Comparison of ENCODE assay signal across 9 mouse cellular contexts in the genomic region with DNA sequence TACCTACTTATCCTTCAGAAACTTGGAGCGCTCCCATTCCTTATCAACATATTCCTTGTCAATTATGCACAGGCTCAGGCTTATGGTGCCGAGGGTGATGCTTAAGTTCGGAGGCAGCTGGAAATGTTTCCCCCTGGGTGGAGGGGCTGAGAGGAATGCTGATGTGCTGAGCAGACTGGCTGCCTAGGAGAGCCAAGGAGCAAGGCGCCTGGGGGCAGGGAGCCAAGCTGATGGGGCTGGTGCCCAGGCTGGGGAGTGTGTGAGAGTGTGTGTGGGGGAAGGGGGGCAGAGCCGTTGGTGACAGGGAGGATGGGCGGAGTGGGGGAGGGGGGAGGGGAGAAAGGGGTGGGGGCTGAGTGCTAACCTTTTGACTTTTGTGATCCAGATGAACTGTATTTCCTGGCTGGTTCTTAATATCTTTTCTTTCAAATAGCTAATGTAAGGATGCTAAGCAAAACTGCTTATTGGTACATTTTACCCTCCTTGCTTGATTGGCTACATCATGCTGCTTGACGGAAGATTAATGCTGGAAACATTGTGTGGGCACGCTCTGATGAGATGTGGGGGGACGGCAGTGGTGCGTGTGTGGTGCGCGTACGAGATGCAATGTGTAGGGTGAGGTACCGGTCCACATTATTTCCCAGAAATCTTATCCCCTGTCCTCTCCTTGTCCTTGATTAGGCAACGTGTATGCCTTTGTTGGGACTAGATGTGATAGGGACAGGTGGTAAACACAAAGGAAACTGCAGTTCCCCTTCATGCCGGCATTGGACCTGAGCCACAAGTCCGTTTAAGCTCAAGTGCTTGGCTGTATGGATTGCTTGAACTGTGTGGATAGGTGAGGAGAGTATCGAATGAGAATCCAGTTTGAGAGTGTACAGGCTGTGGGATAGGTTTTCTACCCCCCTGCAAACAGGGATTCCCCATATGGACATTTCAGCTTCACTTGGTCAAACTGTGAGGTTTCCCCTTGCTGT. TPM values are rescaled to one million over a fixed set of nuclear protein-coding genes. Genes with fewer than 3 reads are reported as not detected.
A peak's percentile ranks its signal among the peaks of the same experiment; 100 is the strongest.
DNase-seq lines count a peak whose midpoint lies in the region; ATAC-seq and TF ChIP-seq lines count a peak whose summit lies in the region.
"Had no signal": no experiment of that assay in that cellular context is flagged by ENCODE, and none has a peak within 500 bp of the region (broad histone marks: within the 10 kb centered on the region; RNA-seq: fewer than 3 reads in every experiment).

No protein-coding gene starts in this region.

- no peak overlapping the region for H3K4me2 ChIP-seq in lung, embryonic 16.5 days (ENCODE audit: low read depth, low read length)
- H3K4me2 ChIP-seq in embryonic facial prominence, embryonic 12.5 days (replicated peaks) = peak overlapping the region; percentile 15; the same call in 1 of the 2 replicates
- H3K4me2 ChIP-seq in heart, postnatal 0 days (ENCODE audit: low read depth, low read length) = no peak overlapping the region
- H3K4me2 ChIP-seq in neural tube, embryonic 15.5 days = peak overlapping the region; percentile 23

- ATAC-seq in lung, embryonic 16.5 days (ENCODE audit: low read depth) = peak; percentile 86
- ATAC-seq in embryonic facial prominence, embryonic 12.5 days (ENCODE audit: insufficient number of reproducible peaks, insufficient read depth, low FRiP score, low TSS enrichment) = 0 out of 2 replicates have a peak, but pooled peaks have one; percentile 72
- ATAC-seq in heart, postnatal 0 days (ENCODE audit: insufficient read depth, low read depth) = peak; percentile 63
- peak; percentile 83 for ATAC-seq in neural tube, embryonic 15.5 days (ENCODE audit: low FRiP score)
- ATAC-seq in erythroid progenitor cell, adult 5-6 weeks (replicated peaks; ENCODE audit: low FRiP score, poor library complexity, severe bottlenecking) = no peak

- H3K9ac ChIP-seq in lung, embryonic 16.5 days (ENCODE audit: low read length) = no peak overlapping the region
- no peak overlapping the region for H3K9ac ChIP-seq in embryonic facial prominence, embryonic 12.5 days
- H3K9ac ChIP-seq in heart, postnatal 0 days (replicated peaks; ENCODE audit: low read depth, low read length) = no peak overlapping the region
- no peak overlapping the region for H3K9ac ChIP-seq in neural tube, embryonic 15.5 days (replicated peaks)

- intact Hi-C loops in left cerebral cortex, postnatal 14 days (cut with DNase I) = no loop called here

- 49% methylated on average over 17 of the region's 18 CpGs for WGBS in lung, embryonic 16.5 days
- WGBS in lung, adult 2 months = 65% methylated on average over 18 of the region's 18 CpGs
- 33% methylated on average over 18 of the region's 18 CpGs for WGBS in embryonic facial prominence, embryonic 12.5 days
- 51% methylated on average over 18 of the region's 18 CpGs for WGBS in heart, postnatal 0 days
- WGBS in neural tube, embryonic 15.5 days = 33% methylated on average over 18 of the region's 18 CpGs

- no peaks in the 10 kb centered on the region for H3K36me3 ChIP-seq in lung, embryonic 16.5 days (ENCODE audit: control insufficient read depth, insufficient read depth, low read length)
- no peaks in the 10 kb centered on the region for H3K36me3 ChIP-seq in embryonic facial prominence, embryonic 12.5 days
- H3K36me3 ChIP-seq in heart, postnatal 0 days (replicated peaks; ENCODE audit: control insufficient read depth, insufficient read depth, low read length) = no peaks in the 10 kb centered on the region
- no peaks in the 10 kb centered on the region for H3K36me3 ChIP-seq in neural tube, embryonic 15.5 days

- TF ChIP-seq EP300 in heart, postnatal 0 days (IDR thresholded peaks at IDR 0.05; ENCODE audit: low read depth) = no peak

- no peak for TF ChIP-seq CTCF in lung, adult 2 months (IDR thresholded peaks at IDR 0.05; ENCODE audit: insufficient read depth, low read length)
- no peak for TF ChIP-seq CTCF in heart, postnatal 0 days (IDR thresholded peaks at IDR 0.05; ENCODE audit: low read depth)

- peaks cover 19% of the 10 kb centered on the region for H3K4me1 ChIP-seq in lung, embryonic 16.5 days (replicated peaks; ENCODE audit: control insufficient read depth, insufficient read depth, low read length)
- H3K4me1 ChIP-seq in lung, adult 2 months (ENCODE audit: control insufficient read depth, insufficient read depth, low read length) = no peaks in the 10 kb centered on the region
- H3K4me1 ChIP-seq in embryonic facial prominence, embryonic 12.5 days = peaks cover 27% of the 10 kb centered on the region
- H3K4me1 ChIP-seq in heart, postnatal 0 days (ENCODE audit: control insufficient read depth, insufficient read depth) = peaks cover 18% of the 10 kb centered on the region
- H3K4me1 ChIP-seq in neural tube, embryonic 15.5 days = peaks cover 38% of the 10 kb centered on the region

- DNase-seq in lung, adult 2 months = no peak
- peak; percentile 21 for DNase-seq in heart, postnatal 0 days (ENCODE audit: low spot score)
- DNase-seq in left cerebral cortex, postnatal 14 days (ENCODE audit: low spot score in 2 of 2) = peak; percentile 59 to 67
- DNase-seq in spleen, postnatal 4 days (ENCODE audit: low spot score in 2 of 2) = no peak

- H3K27ac ChIP-seq in lung, embryonic 16.5 days (ENCODE audit: low read length) = no peak overlapping the region
- no peak overlapping the region for H3K27ac ChIP-seq in embryonic facial prominence, embryonic 12.5 days
- H3K27ac ChIP-seq in heart, postnatal 0 days (ENCODE audit: low read depth) = no peak overlapping the region
- H3K27ac ChIP-seq in neural tube, embryonic 15.5 days (replicated peaks) = peak overlapping the region; percentile 37
- H3K27ac ChIP-seq: heart, adult 2 months had no signal

- TF ChIP-seq POLR2A in lung, adult 2 months (IDR thresholded peaks at IDR 0.05; ENCODE audit: borderline replicate concordance, extremely low read depth, low read depth, low read length) = no peak

- H3K9me3 ChIP-seq in lung, embryonic 16.5 days (ENCODE audit: control insufficient read depth, low read length) = no peaks in the 10 kb centered on the region
- no peaks in the 10 kb centered on the region for H3K9me3 ChIP-seq in embryonic facial prominence, embryonic 12.5 days
- H3K9me3 ChIP-seq in heart, postnatal 0 days (replicated peaks; ENCODE audit: control insufficient read depth, low read length) = no peaks in the 10 kb centered on the region
- no peaks in the 10 kb centered on the region for H3K9me3 ChIP-seq in neural tube, embryonic 15.5 days (replicated peaks)

- H3K27me3 ChIP-seq in lung, embryonic 16.5 days (ENCODE audit: control insufficient read depth, insufficient read depth, low read depth, low read length) = no peaks in the 10 kb centered on the region
- H3K27me3 ChIP-seq in embryonic facial prominence, embryonic 12.5 days = no peaks in the 10 kb centered on the region
- H3K27me3 ChIP-seq in heart, postnatal 0 days (ENCODE audit: control insufficient read depth, insufficient read depth, low read length) = 0 out of 2 replicates have a peak, but pooled peaks cover under 1% of the 10 kb centered on the region
- no peaks in the 10 kb centered on the region for H3K27me3 ChIP-seq in neural tube, embryonic 15.5 days (replicated peaks)

- no peak overlapping the region for H3K4me3 ChIP-seq in lung, embryonic 16.5 days (ENCODE audit: low read length)
- H3K4me3 ChIP-seq in lung, adult 2 months (replicated peaks; ENCODE audit: extremely low read depth, low read depth, low read length) = no peak overlapping the region
- no peak overlapping the region for H3K4me3 ChIP-seq in embryonic facial prominence, embryonic 12.5 days
- H3K4me3 ChIP-seq in heart, postnatal 0 days (ENCODE audit: low read depth, low read length) = no peak overlapping the region
- H3K4me3 ChIP-seq in neural tube, embryonic 15.5 days (replicated peaks) = no peak overlapping the region
- H3K4me3 ChIP-seq: heart, adult 2 months had no signal

RNA-seq across cellular contexts. Expression of a gene that starts 25.5 kb away (rescaled TPM):
- 15.2 and 15.8 TPM in 2 replicates for polyA plus RNA-seq in lung, embryonic 16.5 days (2015; fragmentation: Nextera tagmentation; extraction: Ambion mirVana)
- 18.5 and 20.7 TPM in 2 replicates for polyA plus RNA-seq in lung, adult 2 months (2012; rRNA removed)
- 5.8 and 7.5 TPM in 2 replicates for polyA plus RNA-seq in embryonic facial prominence, embryonic 12.5 days (2016; fragmentation: Nextera tagmentation; extraction: Ambion mirVana)
- total RNA-seq in heart, postnatal 0 days (2014; rRNA removed; ENCODE audit: low replicate concordance) = 1.8 and 4.6 TPM in 2 replicates
- polyA plus RNA-seq in heart, postnatal 0 days (2015; fragmentation: Nextera tagmentation; extraction: Ambion mirVana) = 2.9 and 3.1 TPM in 2 replicates
- 100 to 1,000 TPM in 1 of 2 experiments, 10 to 100 TPM in 1; 97.0 to 106 TPM for total RNA-seq in left cerebral cortex, postnatal 14 days (2021)
- polyA plus RNA-seq in neural tube, embryonic 15.5 days (2015; fragmentation: Nextera tagmentation; extraction: Ambion mirVana) = 27.7 and 37.0 TPM in 2 replicates
- not detected in 2 replicates for total RNA-seq in erythroid progenitor cell, adult 5-6 weeks (2015; ENCODE audit: low replicate concordance)
- not detected in 2 replicates for total RNA-seq in erythroid progenitor cell, adult 5-6 weeks (2017; ENCODE audit: low replicate concordance)

Comparison
In these comparisons a context has a peak if more than half of its experiments do, and no peak if none do; other contexts are left out.
1. H3K4me2 ChIP-seq: peak in embryonic facial prominence, embryonic 12.5 days (single experiment) and neural tube, embryonic 15.5 days (single experiment); none in lung, embryonic 16.5 days (single experiment) and heart, postnatal 0 days (single experiment).
2. DNase-seq: peak in heart, postnatal 0 days (single experiment) and left cerebral cortex, postnatal 14 days (2 of 2); none in lung, adult 2 months (single experiment) and spleen, postnatal 4 days (0 of 2).